Mouse (Mus musculus): Measurements from ENCODE around the gene Smtnl2. TPM values are rescaled to one million over a fixed set of nuclear protein-coding genes. Genes with fewer than 3 reads are reported as not detected.

Smtnl2 gene
- total RNA-seq, 1 experiment, result 23.6 TPM

GRCm38 (mm10) chr11:72408451-72409170 is 2.9 kb downstream of the Smtnl2 start:
- in situ Hi-C loops (cut with MboI; ENCODE audit: low sequenced_read_pairs in 2 of 2, unreplicated experiment in 2 of 2), result no loop called here
- Histone ChIP-seq H3K36me3 (ENCODE audit: control insufficient read depth, insufficient read depth, low read length, poor library complexity, severe bottlenecking) (no peaks in the 10 kb centered on the region; the same call in 1 of the 2 replicates), H3K9me3 (ENCODE audit: control insufficient read depth, insufficient read depth, low read depth, low read length) (no peaks in the 10 kb centered on the region), H3K27ac (ENCODE audit: insufficient read depth, low read depth, low read length, poor library complexity, severe bottlenecking) (no peak overlapping the region), H3K4me1 (ENCODE audit: control insufficient read depth in 2 of 2, insufficient read depth in 2 of 2, low read length in 2 of 2, poor library complexity in 1 of 2) (peaks cover 10 to 33% of the 10 kb centered on the region in 2 experiments), H3K9ac (ENCODE audit: insufficient read depth, low read depth, low read length, poor library complexity, severe bottlenecking) (no peak overlapping the region), H3K4me3 (ENCODE audit: insufficient read depth in 1 of 2, low read depth in 1 of 2, low read length in 2 of 2, poor library complexity in 1 of 2, severe bottlenecking in 1 of 2) (no peak overlapping the region)
- no peak for TF ChIP-seq ZC3H11A (IDR thresholded peaks at IDR 0.05; ENCODE audit: borderline replicate concordance, low read depth, low read length)
- no peak for TF ChIP-seq MAFK (IDR thresholded peaks at IDR 0.05; ENCODE audit: insufficient read depth, low read depth, low read length)
- no peak for TF ChIP-seq ZNF384 (IDR thresholded peaks at IDR 0.05; ENCODE audit: low read depth, low read length)
- no peak for TF ChIP-seq CHD2 (IDR thresholded peaks at IDR 0.05; ENCODE audit: low read depth, low read length)
- TF ChIP-seq HCFC1 (IDR thresholded peaks at IDR 0.05; ENCODE audit: borderline replicate concordance, insufficient read depth, low read length), result no peak
- no peak for DNase-seq (ENCODE audit: low read depth, low spot score)

GRCm38 (mm10) chr11:72407574-72407973 is 3.9 kb downstream of the Smtnl2 start:
- H3K9ac ChIP-seq (ENCODE audit: insufficient read depth, low read depth, low read length, poor library complexity, severe bottlenecking), result no peak overlapping the region
- in situ Hi-C loops (cut with MboI; ENCODE audit: low sequenced_read_pairs in 2 of 2, unreplicated experiment in 2 of 2), result no loop called here
- TF ChIP-seq ZC3H11A (IDR thresholded peaks at IDR 0.05; ENCODE audit: borderline replicate concordance, low read depth, low read length) (no peak), HCFC1 (IDR thresholded peaks at IDR 0.05; ENCODE audit: borderline replicate concordance, insufficient read depth, low read length) (no peak), MAFK (IDR thresholded peaks at IDR 0.05; ENCODE audit: insufficient read depth, low read depth, low read length) (no peak), ZNF384 (IDR thresholded peaks at IDR 0.05; ENCODE audit: low read depth, low read length) (no peak), CHD2 (IDR thresholded peaks at IDR 0.05; ENCODE audit: low read depth, low read length) (no peak)
- peaks cover 14 to 39% of the 10 kb centered on the region in 2 experiments for H3K4me1 ChIP-seq (ENCODE audit: control insufficient read depth in 2 of 2, insufficient read depth in 2 of 2, low read length in 2 of 2, poor library complexity in 1 of 2)
- H3K9me3 ChIP-seq (ENCODE audit: control insufficient read depth, insufficient read depth, low read depth, low read length), result no peaks in the 10 kb centered on the region
- peaks cover 2% of the 10 kb centered on the region; the same call in 1 of the 2 replicates for H3K36me3 ChIP-seq (ENCODE audit: control insufficient read depth, insufficient read depth, low read length, poor library complexity, severe bottlenecking)
- H3K27ac ChIP-seq (ENCODE audit: insufficient read depth, low read depth, low read length, poor library complexity, severe bottlenecking), result no peak overlapping the region
- no peak for DNase-seq (ENCODE audit: low read depth, low spot score)
- H3K4me3 ChIP-seq (ENCODE audit: insufficient read depth in 1 of 2, low read depth in 1 of 2, low read length in 2 of 2, poor library complexity in 1 of 2, severe bottlenecking in 1 of 2), result no peak overlapping the region

GRCm38 (mm10) chr11:72407081-72407480 is 4.4 kb downstream of the Smtnl2 start:
- Histone ChIP-seq H3K36me3 (ENCODE audit: control insufficient read depth, insufficient read depth, low read length, poor library complexity, severe bottlenecking) (peaks cover 2% of the 10 kb centered on the region; the same call in 1 of the 2 replicates), H3K4me1 (ENCODE audit: control insufficient read depth in 2 of 2, insufficient read depth in 2 of 2, low read length in 2 of 2, poor library complexity in 1 of 2) (peaks cover 17 to 44% of the 10 kb centered on the region in 2 experiments), H3K4me3 (ENCODE audit: insufficient read depth in 1 of 2, low read depth in 1 of 2, low read length in 2 of 2, poor library complexity in 1 of 2, severe bottlenecking in 1 of 2) (no peak overlapping the region), H3K27ac (ENCODE audit: insufficient read depth, low read depth, low read length, poor library complexity, severe bottlenecking) (no peak overlapping the region), H3K9ac (ENCODE audit: insufficient read depth, low read depth, low read length, poor library complexity, severe bottlenecking) (no peak overlapping the region), H3K9me3 (ENCODE audit: control insufficient read depth, insufficient read depth, low read depth, low read length) (no peaks in the 10 kb centered on the region)
- in situ Hi-C loops (cut with MboI; ENCODE audit: low sequenced_read_pairs in 2 of 2, unreplicated experiment in 2 of 2), result no loop called here
- TF ChIP-seq ZC3H11A (IDR thresholded peaks at IDR 0.05; ENCODE audit: borderline replicate concordance, low read depth, low read length) (no peak), ZNF384 (IDR thresholded peaks at IDR 0.05; ENCODE audit: low read depth, low read length) (no peak), CHD2 (IDR thresholded peaks at IDR 0.05; ENCODE audit: low read depth, low read length) (no peak), MAFK (IDR thresholded peaks at IDR 0.05; ENCODE audit: insufficient read depth, low read depth, low read length) (no peak), HCFC1 (IDR thresholded peaks at IDR 0.05; ENCODE audit: borderline replicate concordance, insufficient read depth, low read length) (no peak)
- DNase-seq (ENCODE audit: low read depth, low spot score), result no peak

- in situ Hi-C loops (cut with MboI; ENCODE audit: low sequenced_read_pairs in 2 of 2, unreplicated experiment in 2 of 2), result no loop called here
- H3K4me3 ChIP-seq (ENCODE audit: insufficient read depth in 1 of 2, low read depth in 1 of 2, low read length in 2 of 2, poor library complexity in 1 of 2, severe bottlenecking in 1 of 2), result no peak overlapping the region
- H3K4me1 ChIP-seq (ENCODE audit: control insufficient read depth in 2 of 2, insufficient read depth in 2 of 2, low read length in 2 of 2, poor library complexity in 1 of 2), result peaks cover 20 to 50% of the 10 kb centered on the region in 2 experiments
- no peak overlapping the region for H3K27ac ChIP-seq (ENCODE audit: insufficient read depth, low read depth, low read length, poor library complexity, severe bottlenecking)
- DNase-seq (ENCODE audit: low read depth, low spot score), result no peak
- H3K9ac ChIP-seq (ENCODE audit: insufficient read depth, low read depth, low read length, poor library complexity, severe bottlenecking), result no peak overlapping the region
- no peaks in the 10 kb centered on the region for H3K9me3 ChIP-seq (ENCODE audit: control insufficient read depth, insufficient read depth, low read depth, low read length)
- H3K36me3 ChIP-seq (ENCODE audit: control insufficient read depth, insufficient read depth, low read length, poor library complexity, severe bottlenecking), result peaks cover 2% of the 10 kb centered on the region; the same call in 1 of the 2 replicates
- TF ChIP-seq CHD2 (IDR thresholded peaks at IDR 0.05; ENCODE audit: low read depth, low read length) (no peak), MAFK (IDR thresholded peaks at IDR 0.05; ENCODE audit: insufficient read depth, low read depth, low read length) (no peak), ZNF384 (IDR thresholded peaks at IDR 0.05; ENCODE audit: low read depth, low read length) (no peak), ZC3H11A (IDR thresholded peaks at IDR 0.05; ENCODE audit: borderline replicate concordance, low read depth, low read length) (no peak)
These were observed 5.3 kb downstream of the Smtnl2 start for GRCm38 (mm10) chr11:72406079-72406675.

Data from ES-E14 (cell line).